Mouse (Mus musculus) megakaryocyte, embryonic 14.5 days (primary cell): Measurements from ENCODE around the gene Trip12.

Source experiments
- FLI1 ChIP-seq: IDR thresholded peaks from 2 replicates; pipeline ENCODE4 v1.6.1; 2012; ENCODE audit warnings: low read length, inconsistent platforms, mixed read lengths
- GATA1 ChIP-seq: IDR thresholded peaks from 3 replicates; pipeline ENCODE4 v1.6.1; 2012; ENCODE audit warnings: mixed read lengths, low read length, inconsistent platforms, borderline replicate concordance

GRCm38 (mm10) chr1:84791393-84791792 lies 48.9 kb downstream of the Trip12 start:
- TF ChIP-seq GATA1 = no peak
- no peak for TF ChIP-seq FLI1
